Mouse (Mus musculus): ENCODE measurements around the gene Dyrk3. TPM values are rescaled to one million over a fixed set of nuclear protein-coding genes. Genes with fewer than 3 reads are reported as not detected.

Gene Dyrk3
- 17.2 and 23.4 TPM in 2 replicates for polyA plus RNA-seq (2014; fragmentation: Nextera tagmentation; extraction: Ambion mirVana)

- Histone ChIP-seq H3K9ac (ENCODE audit: low read length) (peak within 1 kb of the TSS; percentile 81), H3K27me3 (ENCODE audit: control insufficient read depth, insufficient read depth, low read length) (no peaks in the 10 kb centered on the region), H3K4me2 (peak within 1 kb of the TSS; percentile 67), H3K4me3 (ENCODE audit: low read depth, low read length) (peak within 1 kb of the TSS; percentile 74), H3K4me1 (ENCODE audit: control insufficient read depth, insufficient read depth, low read length) (peaks cover 31% of the 10 kb centered on the region), H3K9me3 (ENCODE audit: control insufficient read depth, low read length) (no peaks in the 10 kb centered on the region), H3K27ac (ENCODE audit: low read depth, low read length) (peak within 1 kb of the TSS; percentile 88), H3K36me3 (ENCODE audit: control insufficient read depth, insufficient read depth, low read length) (no peaks in the 10 kb centered on the region)
- DNase-seq (ENCODE audit: low spot score, missing footprints) (peak; percentile 99), ATAC-seq (ENCODE audit: low FRiP score) (peak; percentile 98)
- WGBS, result 6% methylated on average over 49 of the region's 49 CpGs
These were observed at the start of gene Dyrk3 for GRCm38 (mm10) chr1:131138191-131139016. Dyrk3 (minus strand) TSS chr1:131138340.

- ATAC-seq (ENCODE audit: low FRiP score) (no peak), DNase-seq (ENCODE audit: low spot score, missing footprints) (peak; percentile 28)
- Histone ChIP-seq H3K9ac (ENCODE audit: low read length) (no peak overlapping the region), H3K4me1 (ENCODE audit: control insufficient read depth, insufficient read depth, low read length) (no peaks in the 10 kb centered on the region), H3K4me3 (ENCODE audit: low read depth, low read length) (no peak overlapping the region), H3K27me3 (ENCODE audit: control insufficient read depth, insufficient read depth, low read length) (no peaks in the 10 kb centered on the region), H3K4me2 (no peak overlapping the region), H3K27ac (ENCODE audit: low read depth, low read length) (no peak overlapping the region), H3K36me3 (ENCODE audit: control insufficient read depth, insufficient read depth, low read length) (no peaks in the 10 kb centered on the region), H3K9me3 (ENCODE audit: control insufficient read depth, low read length) (no peaks in the 10 kb centered on the region)
- 91% methylated on average over 5 of the region's 5 CpGs for WGBS
These were observed 49.7 kb upstream of the Dyrk3 start for GRCm38 (mm10) chr1:131187856-131188255.

GRCm38 (mm10) chr1:131186995-131187394 is 48.9 kb upstream of the Dyrk3 start:
- WGBS, result 81% methylated on average over 6 of the region's 6 CpGs
- Histone ChIP-seq H3K4me2 (no peak overlapping the region), H3K9ac (ENCODE audit: low read length) (no peak overlapping the region), H3K4me1 (ENCODE audit: control insufficient read depth, insufficient read depth, low read length) (no peaks in the 10 kb centered on the region), H3K9me3 (ENCODE audit: control insufficient read depth, low read length) (no peaks in the 10 kb centered on the region), H3K36me3 (ENCODE audit: control insufficient read depth, insufficient read depth, low read length) (no peaks in the 10 kb centered on the region), H3K27ac (ENCODE audit: low read depth, low read length) (no peak overlapping the region), H3K27me3 (ENCODE audit: control insufficient read depth, insufficient read depth, low read length) (no peaks in the 10 kb centered on the region), H3K4me3 (ENCODE audit: low read depth, low read length) (no peak overlapping the region)
- DNase-seq (ENCODE audit: low spot score, missing footprints) (peak; percentile 12), ATAC-seq (ENCODE audit: low FRiP score) (no peak)

- H3K4me2 ChIP-seq, result no peak overlapping the region
- WGBS, result 94% methylated on average over 13 of the region's 13 CpGs
These were observed 47.8 kb upstream of the Dyrk3 start for GRCm38 (mm10) chr1:131185821-131186506.

GRCm38 (mm10) chr1:131184956-131185660 is 47.0 kb upstream of the Dyrk3 start:
- H3K27ac ChIP-seq (ENCODE audit: low read depth, low read length), result no peak overlapping the region
- no peak overlapping the region for H3K4me3 ChIP-seq (ENCODE audit: low read depth, low read length)
- no peak for ATAC-seq (ENCODE audit: low FRiP score)
- H3K4me2 ChIP-seq, result no peak overlapping the region
- no peaks in the 10 kb centered on the region for H3K27me3 ChIP-seq (ENCODE audit: control insufficient read depth, insufficient read depth, low read length)
- 86% methylated on average over 8 of the region's 8 CpGs for WGBS
- H3K4me1 ChIP-seq (ENCODE audit: control insufficient read depth, insufficient read depth, low read length), result no peaks in the 10 kb centered on the region
- H3K36me3 ChIP-seq (ENCODE audit: control insufficient read depth, insufficient read depth, low read length), result no peaks in the 10 kb centered on the region; the same call in 1 of the 2 replicates
- no peaks in the 10 kb centered on the region for H3K9me3 ChIP-seq (ENCODE audit: control insufficient read depth, low read length)
- peak; percentile 71 for DNase-seq (ENCODE audit: low spot score, missing footprints)
- no peak overlapping the region for H3K9ac ChIP-seq (ENCODE audit: low read length)

More at GRCm38 (mm10) chr1:131185821-131186506, 47.8 kb upstream of the Dyrk3 start:
- H3K9ac ChIP-seq (ENCODE audit: low read length), result no peak overlapping the region
- H3K27me3 ChIP-seq (ENCODE audit: control insufficient read depth, insufficient read depth, low read length), result no peaks in the 10 kb centered on the region
- H3K4me1 ChIP-seq (ENCODE audit: control insufficient read depth, insufficient read depth, low read length), result no peaks in the 10 kb centered on the region
- ATAC-seq (ENCODE audit: low FRiP score) (no peak), DNase-seq (ENCODE audit: low spot score, missing footprints) (peak; percentile 66)
- H3K4me3 ChIP-seq (ENCODE audit: low read depth, low read length), result no peak overlapping the region
- H3K36me3 ChIP-seq (ENCODE audit: control insufficient read depth, insufficient read depth, low read length), result no peaks in the 10 kb centered on the region
- H3K27ac ChIP-seq (ENCODE audit: low read depth, low read length), result no peak overlapping the region
- H3K9me3 ChIP-seq (ENCODE audit: control insufficient read depth, low read length), result no peaks in the 10 kb centered on the region

GRCm38 (mm10) chr1:131184253-131184955 is 46.3 kb upstream of the Dyrk3 start:
- no peak overlapping the region for H3K4me2 ChIP-seq
- no peak overlapping the region for H3K27ac ChIP-seq (ENCODE audit: low read depth, low read length)
- H3K4me1 ChIP-seq (ENCODE audit: control insufficient read depth, insufficient read depth, low read length), result no peaks in the 10 kb centered on the region
- no peaks in the 10 kb centered on the region; the same call in 1 of the 2 replicates for H3K36me3 ChIP-seq (ENCODE audit: control insufficient read depth, insufficient read depth, low read length)
- no peaks in the 10 kb centered on the region for H3K27me3 ChIP-seq (ENCODE audit: control insufficient read depth, insufficient read depth, low read length)
- 83% methylated on average over 9 of the region's 9 CpGs for WGBS
- peak; percentile 81 for DNase-seq (ENCODE audit: low spot score, missing footprints)
- H3K9ac ChIP-seq (ENCODE audit: low read length), result no peak overlapping the region
- no peaks in the 10 kb centered on the region for H3K9me3 ChIP-seq (ENCODE audit: control insufficient read depth, low read length)
- H3K4me3 ChIP-seq (ENCODE audit: low read depth, low read length), result no peak overlapping the region
- no peak for ATAC-seq (ENCODE audit: low FRiP score)

GRCm38 (mm10) chr1:131183201-131183600 is 45.1 kb upstream of the Dyrk3 start:
- H3K9me3 ChIP-seq (ENCODE audit: control insufficient read depth, low read length), result no peaks in the 10 kb centered on the region
- no peak overlapping the region for H3K4me2 ChIP-seq
- no peak overlapping the region for H3K9ac ChIP-seq (ENCODE audit: low read length)
- ATAC-seq (ENCODE audit: low FRiP score) (no peak), DNase-seq (ENCODE audit: low spot score, missing footprints) (no peak)
- H3K4me3 ChIP-seq (ENCODE audit: low read depth, low read length), result no peak overlapping the region
- H3K4me1 ChIP-seq (ENCODE audit: control insufficient read depth, insufficient read depth, low read length), result no peaks in the 10 kb centered on the region
- H3K27ac ChIP-seq (ENCODE audit: low read depth, low read length), result no peak overlapping the region
- WGBS, result 86% methylated on average over 7 of the region's 7 CpGs
- no peaks in the 10 kb centered on the region; the same call in 1 of the 2 replicates for H3K36me3 ChIP-seq (ENCODE audit: control insufficient read depth, insufficient read depth, low read length)
- no peaks in the 10 kb centered on the region for H3K27me3 ChIP-seq (ENCODE audit: control insufficient read depth, insufficient read depth, low read length)

GRCm38 (mm10) chr1:131181642-131182527 is 43.7 kb upstream of the Dyrk3 start:
- Histone ChIP-seq H3K9ac (ENCODE audit: low read length) (no peak overlapping the region), H3K4me3 (ENCODE audit: low read depth, low read length) (no peak overlapping the region), H3K36me3 (ENCODE audit: control insufficient read depth, insufficient read depth, low read length) (no peaks in the 10 kb centered on the region; the same call in 1 of the 2 replicates), H3K4me1 (ENCODE audit: control insufficient read depth, insufficient read depth, low read length) (no peaks in the 10 kb centered on the region), H3K27ac (ENCODE audit: low read depth, low read length) (no peak overlapping the region), H3K27me3 (ENCODE audit: control insufficient read depth, insufficient read depth, low read length) (no peaks in the 10 kb centered on the region), H3K4me2 (no peak overlapping the region), H3K9me3 (ENCODE audit: control insufficient read depth, low read length) (no peaks in the 10 kb centered on the region)
- DNase-seq (ENCODE audit: low spot score, missing footprints) (peak; percentile 94), ATAC-seq (ENCODE audit: low FRiP score) (peak; percentile 45)
- WGBS, result 67% methylated on average over 9 of the region's 9 CpGs

Measured in midbrain, embryonic 11.5 days (tissue).